Mouse (Mus musculus) C2C12 (cell line): ENCODE results near the gene Nup43.

Source experiments
- CTCF ChIP-seq: IDR thresholded peaks from one replicate; pipeline ENCODE4 v1.5.1; 2011; ENCODE audit not compliant: control insufficient read depth, insufficient read depth, insufficient read length
- MAX ChIP-seq: IDR thresholded peaks from one replicate; pipeline ENCODE4 v1.6.1; 2011; ENCODE audit warnings: mild to moderate bottlenecking, control low read depth
- USF1 ChIP-seq: IDR thresholded peaks from one replicate; pipeline ENCODE4 v1.6.1; 2011; ENCODE audit warnings: low read depth, mild to moderate bottlenecking, control low read depth, moderate library complexity

DNA sequence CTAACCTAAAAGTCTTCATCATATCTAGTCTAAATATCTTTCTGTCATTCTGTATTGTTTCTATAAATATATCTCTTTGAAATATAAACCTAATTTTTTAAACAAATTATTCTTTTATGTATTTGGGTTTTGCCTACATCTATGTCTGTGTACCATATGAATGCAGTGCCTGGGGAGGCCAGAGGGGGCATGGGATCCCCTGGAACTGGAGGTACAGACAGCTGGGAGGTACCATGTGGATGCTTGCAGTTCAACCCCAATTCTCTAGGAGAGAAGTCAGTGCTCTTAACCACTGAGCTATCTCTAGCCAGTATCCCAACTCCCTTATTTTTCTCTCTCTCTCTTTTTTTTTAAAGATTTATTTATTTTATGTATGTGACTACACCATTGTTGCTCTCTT, 28.0 kb downstream of the Nup43 start:
- TF ChIP-seq CTCF (no peak), USF1 (no peak), MAX (no peak)
